Comparison of ENCODE assay signal across 12 mouse cellular contexts in genomic region chr1:172300247-172300646, GRCm38 (mm10). TPM values are rescaled to one million over a fixed set of nuclear protein-coding genes. Genes with fewer than 3 reads are reported as not detected.
DNase-seq lines count a peak whose midpoint lies in the region; ATAC-seq lines count a peak whose summit lies in the region.
"Had no signal": no experiment of that assay in that cellular context is flagged by ENCODE, and none has a peak within 500 bp of the region (broad histone marks: within the 10 kb centered on the region; RNA-seq: fewer than 3 reads in every experiment).

No protein-coding gene starts in this region.

- no peaks in the 10 kb centered on the region for H3K9me3 ChIP-seq in intestine, embryonic 16.5 days (ENCODE audit: control insufficient read depth, low read length)
- H3K9me3 ChIP-seq in intestine, embryonic 15.5 days, result no peaks in the 10 kb centered on the region
- H3K9me3 ChIP-seq: embryonic facial prominence, embryonic 13.5 days had no signal

- H3K9ac ChIP-seq in intestine, embryonic 16.5 days (ENCODE audit: low read depth, low read length), result peak overlapping the region; percentile 38; the same call in 1 of the 2 replicates
- H3K9ac ChIP-seq in intestine, embryonic 15.5 days, result no peak overlapping the region
- H3K9ac ChIP-seq: embryonic facial prominence, embryonic 13.5 days had no signal

- H3K4me3 ChIP-seq in intestine, embryonic 16.5 days (ENCODE audit: low read length), result no peak overlapping the region
- H3K4me3 ChIP-seq in intestine, embryonic 15.5 days (replicated peaks), result no peak overlapping the region
- H3K4me3 ChIP-seq in brown adipose tissue, adult 24 weeks (ENCODE audit: insufficient read depth, low read depth, low read length), result peak overlapping the region; percentile 21; the same call in 1 of the 2 replicates
- H3K4me3 ChIP-seq: embryonic facial prominence, embryonic 13.5 days had no signal

- peaks cover 8% of the 10 kb centered on the region for H3K4me1 ChIP-seq in intestine, embryonic 16.5 days (ENCODE audit: control insufficient read depth, insufficient read depth, low read length)
- H3K4me1 ChIP-seq in intestine, embryonic 15.5 days (replicated peaks), result peaks cover 20% of the 10 kb centered on the region
- H3K4me1 ChIP-seq in brown adipose tissue, adult 24 weeks (ENCODE audit: control insufficient read depth, insufficient read depth, insufficient read length, low read length), result peaks cover 13% of the 10 kb centered on the region

- ATAC-seq in intestine, embryonic 16.5 days, result no peak
- no peak for ATAC-seq in intestine, embryonic 15.5 days

- peak; percentile 24 for DNase-seq in NIH3T3 (ENCODE audit: low read depth)
- DNase-seq in heart, postnatal 10 days, result peak; percentile 72 to 78
- DNase-seq in urinary bladder, postnatal 4 days (ENCODE audit: low spot score in 2 of 2), result no peak
- no peak for DNase-seq in MN1 (ENCODE audit: low spot score)
- DNase-seq in cerebellum, postnatal 36 days, result no peak
- DNase-seq: lung, postnatal 36 days had no signal

- WGBS in intestine, embryonic 16.5 days, result 66% methylated on average over 5 of the region's 5 CpGs
- WGBS in intestine, embryonic 15.5 days, result 67% methylated on average over 5 of the region's 5 CpGs

- H3K4me2 ChIP-seq in intestine, embryonic 16.5 days (ENCODE audit: low read depth, low read length), result no peak overlapping the region
- H3K4me2 ChIP-seq in intestine, embryonic 15.5 days (replicated peaks), result no peak overlapping the region
- H3K4me2 ChIP-seq: embryonic facial prominence, embryonic 13.5 days had no signal

- H3K36me3 ChIP-seq in intestine, embryonic 16.5 days (ENCODE audit: control insufficient read depth, insufficient read depth, low read length), result no peaks in the 10 kb centered on the region
- no peaks in the 10 kb centered on the region for H3K36me3 ChIP-seq in intestine, embryonic 15.5 days
- H3K36me3 ChIP-seq: embryonic facial prominence, embryonic 13.5 days had no signal

- H3K27ac ChIP-seq in intestine, embryonic 16.5 days (ENCODE audit: low read length), result no peak overlapping the region
- H3K27ac ChIP-seq in intestine, embryonic 15.5 days, result no peak overlapping the region
- peak overlapping the region; percentile 93 for H3K27ac ChIP-seq in brown adipose tissue, adult 24 weeks (replicated peaks; ENCODE audit: low read depth, low read length)
- H3K27ac ChIP-seq: embryonic facial prominence, embryonic 13.5 days had no signal

- intact Hi-C loops in heart, postnatal 10 days (cut with DNase I), result no loop called here

- no peaks in the 10 kb centered on the region for H3K27me3 ChIP-seq in intestine, embryonic 16.5 days (replicated peaks; ENCODE audit: control insufficient read depth, insufficient read depth, low read length)
- H3K27me3 ChIP-seq in intestine, embryonic 15.5 days (replicated peaks), result no peaks in the 10 kb centered on the region
- H3K27me3 ChIP-seq: embryonic facial prominence, embryonic 13.5 days had no signal

RNA-seq across cellular contexts. Expression of gene Atp1a2, which starts 2.4 kb away (rescaled TPM):
- polyA plus RNA-seq in intestine, embryonic 16.5 days (2015; fragmentation: Nextera tagmentation; extraction: Ambion mirVana), result 3.1 and 3.2 TPM in 2 replicates
- 3.3 TPM in 2 replicates for polyA plus RNA-seq in intestine, embryonic 15.5 days (2015; fragmentation: Nextera tagmentation; extraction: Ambion mirVana)
- polyA plus RNA-seq in brown adipose tissue, adult 24 weeks (2012; ENCODE audit: insufficient read depth, insufficient read length, missing spikeins), result 428 and 499 TPM in 2 replicates
- total RNA-seq in heart, postnatal 10 days (2021), result 100 to 1,000 TPM; 228 to 235 TPM

RNA-seq across cellular contexts. Expression of gene Kcnj9, which starts 28.9 kb away (rescaled TPM):
- not detected in 2 replicates for polyA plus RNA-seq in intestine, embryonic 16.5 days (2015; fragmentation: Nextera tagmentation; extraction: Ambion mirVana)
- polyA plus RNA-seq in intestine, embryonic 15.5 days (2015; fragmentation: Nextera tagmentation; extraction: Ambion mirVana), result 0.08 TPM in 1 of 2 replicates, not detected in the other
- polyA plus RNA-seq in brown adipose tissue, adult 24 weeks (2012; ENCODE audit: insufficient read depth, insufficient read length, missing spikeins), result not detected in 2 replicates
- not detected for total RNA-seq in heart, postnatal 10 days (2021)
- polyA plus RNA-seq: embryonic facial prominence, embryonic 13.5 days; stomach, embryonic 16.5 days had no signal

RNA-seq across cellular contexts. Expression of gene Igsf8, which starts 38.8 kb away (rescaled TPM):
- polyA plus RNA-seq in intestine, embryonic 16.5 days (2015; fragmentation: Nextera tagmentation; extraction: Ambion mirVana), result 43.1 and 45.2 TPM in 2 replicates
- polyA plus RNA-seq in intestine, embryonic 15.5 days (2015; fragmentation: Nextera tagmentation; extraction: Ambion mirVana), result 46.1 and 53.3 TPM in 2 replicates
- polyA plus RNA-seq in brown adipose tissue, adult 24 weeks (2012; ENCODE audit: insufficient read depth, insufficient read length, missing spikeins), result 4.3 and 10.5 TPM in 2 replicates
- 10 to 100 TPM; 13.6 to 17.1 TPM for total RNA-seq in heart, postnatal 10 days (2021)

RNA-seq across cellular contexts. Expression of gene Kcnj10, which starts 40.8 kb away (rescaled TPM):
- polyA plus RNA-seq in intestine, embryonic 16.5 days (2015; fragmentation: Nextera tagmentation; extraction: Ambion mirVana), result 0.07 and 0.10 TPM in 2 replicates
- polyA plus RNA-seq in intestine, embryonic 15.5 days (2015; fragmentation: Nextera tagmentation; extraction: Ambion mirVana), result 0.08 TPM in 2 replicates
- not detected in 2 replicates for polyA plus RNA-seq in brown adipose tissue, adult 24 weeks (2012; ENCODE audit: insufficient read depth, insufficient read length, missing spikeins)
- under 1 TPM; 0.05 to 0.19 TPM for total RNA-seq in heart, postnatal 10 days (2021)

RNA-seq across cellular contexts. Expression of gene Atp1a4, which starts 42.0 kb away (rescaled TPM):
- not detected in 2 replicates for polyA plus RNA-seq in intestine, embryonic 16.5 days (2015; fragmentation: Nextera tagmentation; extraction: Ambion mirVana)
- polyA plus RNA-seq in intestine, embryonic 15.5 days (2015; fragmentation: Nextera tagmentation; extraction: Ambion mirVana), result not detected in 2 replicates
- not detected in 2 replicates for polyA plus RNA-seq in brown adipose tissue, adult 24 weeks (2012; ENCODE audit: insufficient read depth, insufficient read length, missing spikeins)
- total RNA-seq in heart, postnatal 10 days (2021), result not detected
- total RNA-seq: layer of hippocampus, postnatal 25 days had no signal
- polyA plus RNA-seq: embryonic facial prominence, embryonic 13.5 days had no signal

Comparison
In these comparisons a context has a peak if more than half of its experiments do, and no peak if none do; other contexts are left out.
1. DNase-seq: peak in NIH3T3 (single experiment) and heart, postnatal 10 days (2 of 2); none in urinary bladder, postnatal 4 days (0 of 2), MN1 (single experiment) and cerebellum, postnatal 36 days (0 of 2).
2. RNA of gene Atp1a2, which starts 2.4 kb away (polyA plus RNA-seq): 428 to 499 TPM in brown adipose tissue, adult 24 weeks; 3.3 TPM in intestine, embryonic 15.5 days and 3.1 to 3.2 TPM in intestine, embryonic 16.5 days; every median in the first group is over 10 times any median in the second.